Mouse (Mus musculus): ENCODE measurements around the gene Foxp1.
A peak's percentile ranks its signal among the peaks of the same experiment; 100 is the strongest.

Gene Foxp1

DNA sequence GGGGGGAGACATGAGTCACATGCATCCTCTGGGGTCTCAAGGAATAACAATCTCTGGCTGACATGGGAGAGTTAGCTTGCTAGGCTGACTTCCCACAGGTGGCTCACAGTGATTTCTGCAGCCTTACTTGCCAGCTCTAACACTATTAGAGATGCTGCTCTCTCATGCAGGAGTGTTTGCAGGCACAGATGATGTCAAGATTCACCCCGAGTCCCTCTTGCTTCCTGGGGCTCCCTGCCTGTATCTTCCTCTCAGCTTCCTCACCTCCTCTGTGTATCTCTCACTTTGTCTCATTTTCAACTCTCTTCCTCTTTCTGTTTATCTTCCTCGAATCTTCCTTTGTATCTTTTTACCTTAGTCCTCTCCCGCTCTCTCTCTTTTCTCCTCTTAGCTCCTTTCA, 334.6 kb downstream of the Foxp1 start:
- no peak for DNase-seq (ENCODE audit: low read depth in 1 of 2, low spot score in 2 of 2)

DNA sequence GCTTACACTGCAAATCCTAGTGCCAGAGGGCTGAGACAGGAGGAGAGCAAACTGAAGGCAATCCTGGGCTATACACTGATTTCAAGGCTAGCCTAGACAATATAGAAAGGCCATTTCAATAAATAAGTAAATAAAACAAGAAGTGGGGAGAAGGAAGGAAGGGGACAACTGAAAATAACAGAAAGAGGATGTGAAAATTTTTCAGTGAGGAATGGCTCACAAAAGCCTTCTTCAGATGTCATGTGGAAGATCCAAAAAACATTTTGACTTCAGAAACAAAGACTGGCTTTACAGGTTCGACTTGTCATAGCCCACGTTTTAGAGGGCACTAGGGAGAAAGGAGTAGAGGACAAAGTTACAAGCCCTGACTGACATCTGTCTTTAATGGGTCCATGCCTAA, 335.1 kb downstream of the Foxp1 start:
- no peak for DNase-seq (ENCODE audit: low read depth in 1 of 2, low spot score in 2 of 2)

GRCm38 (mm10) chr6:99186569-99186968, 336.0 kb downstream of the Foxp1 start:
- no peak for DNase-seq (ENCODE audit: low read depth in 1 of 2, low spot score in 2 of 2)

DNA sequence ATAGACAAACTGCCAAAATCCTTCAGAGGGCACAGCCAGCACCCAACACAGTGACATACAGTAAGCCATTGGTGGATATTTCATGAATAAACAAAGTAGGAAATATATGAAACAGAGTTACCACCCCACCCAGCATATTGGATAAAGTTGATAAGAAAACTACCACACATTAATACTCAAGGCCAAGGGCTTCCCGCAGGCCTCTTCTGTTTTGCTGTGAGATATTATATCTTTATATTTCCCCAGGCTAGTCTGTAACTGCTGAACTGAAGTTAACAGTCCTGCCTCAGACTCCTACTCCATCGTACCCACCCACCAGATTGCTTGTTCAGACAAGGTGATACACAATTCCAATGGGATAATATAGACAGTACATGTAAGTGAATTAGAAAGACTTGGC, 336.7 kb downstream of the Foxp1 start:
- DNase-seq (ENCODE audit: low read depth in 1 of 2, low spot score in 2 of 2) = no peak

DNA sequence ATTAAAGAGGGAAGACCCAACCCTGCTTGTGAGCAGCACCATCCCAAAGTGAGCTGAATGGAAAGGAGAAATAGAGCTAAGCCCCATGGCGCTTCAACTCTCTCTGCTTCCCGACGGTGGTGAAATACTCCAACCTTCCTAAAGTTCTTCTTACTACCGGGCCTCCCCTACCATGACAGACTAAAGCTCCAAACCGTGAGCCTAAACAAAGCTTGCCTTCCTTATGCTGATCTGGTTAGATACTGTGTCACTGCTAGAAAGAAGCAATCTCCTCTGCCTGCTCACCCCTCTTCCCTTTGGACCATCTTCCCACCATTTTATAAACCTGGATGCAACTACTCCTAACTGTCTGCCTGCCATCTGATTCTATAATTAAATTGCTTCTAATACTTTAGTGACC, 338.5 kb downstream of the Foxp1 start:
- no peak for DNase-seq (ENCODE audit: low read depth in 1 of 2, low spot score in 2 of 2)

DNA sequence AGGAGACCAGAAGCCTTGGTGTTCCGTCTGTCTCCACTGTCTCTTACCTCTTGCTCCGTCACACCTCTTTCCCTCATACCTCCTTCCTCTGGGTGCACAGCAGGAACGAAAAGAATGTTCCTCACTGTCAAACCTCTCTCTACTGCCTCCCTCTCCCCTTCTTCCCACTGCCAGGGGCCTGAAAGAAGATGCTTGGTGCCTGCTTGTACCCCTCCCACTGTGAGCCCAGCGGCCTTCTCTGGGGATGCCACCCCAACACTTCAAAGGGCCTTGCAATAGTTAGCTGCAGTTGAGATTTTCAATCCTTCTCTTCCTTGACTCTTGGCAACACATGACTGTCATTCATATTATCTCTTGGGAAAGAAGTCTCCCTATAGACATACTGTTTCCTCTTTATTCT, 339.7 kb downstream of the Foxp1 start:
- no peak for DNase-seq (ENCODE audit: low read depth in 1 of 2, low spot score in 2 of 2)

DNA sequence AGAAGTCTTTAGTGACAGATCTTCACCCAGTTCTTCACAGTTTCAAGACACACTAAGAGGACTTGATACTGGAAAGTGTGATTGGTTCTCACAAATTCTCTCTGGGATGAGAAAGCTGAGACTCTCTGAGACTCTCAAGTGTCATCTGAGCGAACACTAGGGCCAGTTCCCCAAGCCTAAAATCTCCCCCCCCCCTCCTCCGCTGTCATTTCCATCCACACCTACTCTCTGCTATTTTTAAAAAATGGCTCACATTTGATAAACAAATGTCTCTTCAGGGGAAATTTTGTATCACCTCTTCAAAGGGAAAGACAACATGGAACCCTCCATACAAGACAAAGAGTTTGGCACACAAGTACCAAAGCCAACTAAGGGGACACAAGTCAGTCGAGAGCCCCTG, 346.3 kb downstream of the Foxp1 start:
- no peak for DNase-seq (ENCODE audit: low read depth in 1 of 2, low spot score in 2 of 2)

- peak in 1 of 2 experiments; percentile 8 for DNase-seq (ENCODE audit: low read depth in 1 of 2, low spot score in 2 of 2)
These were observed 347.1 kb downstream of the Foxp1 start for GRCm38 (mm10) chr6:99175377-99175776.

GRCm38 (mm10) chr6:99173902-99174210, 348.7 kb downstream of the Foxp1 start:
- no peak for DNase-seq (ENCODE audit: low read depth in 1 of 2, low spot score in 2 of 2)

GRCm38 (mm10) chr6:99173066-99173901, 349.2 kb downstream of the Foxp1 start:
- DNase-seq (ENCODE audit: low read depth in 1 of 2, low spot score in 2 of 2) = no peak

GRCm38 (mm10) chr6:99172589-99172986, 349.9 kb downstream of the Foxp1 start:
- no peak for DNase-seq (ENCODE audit: low read depth in 1 of 2, low spot score in 2 of 2)

- DNase-seq (ENCODE audit: low read depth in 1 of 2, low spot score in 2 of 2) = no peak
These were observed 350.5 kb downstream of the Foxp1 start for GRCm38 (mm10) chr6:99171901-99172588.

GRCm38 (mm10) chr6:99171281-99171825, 351.2 kb downstream of the Foxp1 start:
- no peak for DNase-seq (ENCODE audit: low read depth in 1 of 2, low spot score in 2 of 2)

GRCm38 (mm10) chr6:99168727-99169126, 353.8 kb downstream of the Foxp1 start:
- DNase-seq (ENCODE audit: low read depth in 1 of 2, low spot score in 2 of 2) = no peak

DNA sequence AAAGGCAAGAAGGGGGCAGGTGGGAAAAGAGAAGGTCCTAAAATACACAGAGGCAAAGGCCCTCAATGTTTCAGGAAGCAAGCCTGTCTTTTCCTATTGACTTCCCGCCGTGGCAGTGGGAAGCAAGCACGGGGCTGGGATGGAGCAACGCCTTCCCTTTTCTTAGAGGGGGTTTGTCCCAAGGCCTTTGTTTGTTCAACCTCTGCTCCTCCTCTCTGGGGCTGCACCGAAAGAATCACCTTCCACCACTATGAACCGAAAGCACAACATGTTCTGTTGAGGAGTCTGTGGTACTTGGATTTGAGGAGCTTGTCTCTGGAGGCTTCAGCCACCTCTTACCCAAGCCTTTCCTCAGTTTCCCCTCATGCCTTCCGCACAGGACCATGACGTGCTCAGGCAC, 355.5 kb downstream of the Foxp1 start:
- no peak for DNase-seq (ENCODE audit: low read depth in 1 of 2, low spot score in 2 of 2)

DNA sequence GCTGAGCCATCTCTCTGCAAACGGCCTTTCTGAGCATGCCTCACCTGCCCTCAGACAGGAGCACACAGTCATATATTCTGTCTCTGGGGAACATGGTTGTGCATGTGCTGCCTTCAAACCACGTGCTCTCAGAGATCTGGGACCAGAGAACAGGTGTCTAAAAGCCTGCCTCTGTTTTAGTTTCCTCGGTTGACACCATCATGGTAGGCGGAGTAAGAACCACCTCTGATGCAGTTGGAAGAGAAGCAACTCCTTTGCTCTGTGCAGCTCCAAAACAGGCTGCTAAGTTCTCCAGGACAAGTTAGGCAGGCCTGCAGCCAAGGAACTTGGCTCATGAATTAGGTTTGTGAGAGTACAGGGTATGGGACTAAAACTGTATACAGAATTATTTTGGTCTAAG, 356.4 kb downstream of the Foxp1 start:
- DNase-seq (ENCODE audit: low read depth in 1 of 2, low spot score in 2 of 2) = no peak

- DNase-seq (ENCODE audit: low read depth in 1 of 2, low spot score in 2 of 2) = no peak
These were observed 357.8 kb downstream of the Foxp1 start for GRCm38 (mm10) chr6:99164760-99165159.

DNA sequence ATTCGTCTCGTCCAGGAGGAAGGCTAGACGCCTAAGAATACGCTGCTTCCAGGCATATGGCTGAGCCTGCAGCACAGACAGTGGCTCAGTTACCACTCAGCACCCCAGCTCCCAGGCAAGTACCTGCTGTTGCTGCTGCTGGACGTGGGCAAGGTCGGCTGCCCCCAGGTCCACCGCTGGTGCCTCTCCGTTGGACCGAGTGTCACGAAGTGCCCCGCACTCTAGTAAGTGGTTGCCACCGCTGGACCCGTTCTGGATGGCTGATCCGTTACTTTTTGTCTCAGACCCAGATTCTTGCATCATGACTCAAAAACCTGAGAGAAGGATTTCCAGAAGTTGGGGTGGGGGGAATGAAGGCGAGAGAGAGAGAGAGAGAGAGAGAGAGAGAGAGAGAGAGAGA, 359.8 kb downstream of the Foxp1 start:
- DNase-seq (ENCODE audit: low read depth in 1 of 2, low spot score in 2 of 2) = no peak

GRCm38 (mm10) chr6:99160348-99160693, 362.2 kb downstream of the Foxp1 start:
- no peak for DNase-seq (ENCODE audit: low read depth in 1 of 2, low spot score in 2 of 2)

DNA sequence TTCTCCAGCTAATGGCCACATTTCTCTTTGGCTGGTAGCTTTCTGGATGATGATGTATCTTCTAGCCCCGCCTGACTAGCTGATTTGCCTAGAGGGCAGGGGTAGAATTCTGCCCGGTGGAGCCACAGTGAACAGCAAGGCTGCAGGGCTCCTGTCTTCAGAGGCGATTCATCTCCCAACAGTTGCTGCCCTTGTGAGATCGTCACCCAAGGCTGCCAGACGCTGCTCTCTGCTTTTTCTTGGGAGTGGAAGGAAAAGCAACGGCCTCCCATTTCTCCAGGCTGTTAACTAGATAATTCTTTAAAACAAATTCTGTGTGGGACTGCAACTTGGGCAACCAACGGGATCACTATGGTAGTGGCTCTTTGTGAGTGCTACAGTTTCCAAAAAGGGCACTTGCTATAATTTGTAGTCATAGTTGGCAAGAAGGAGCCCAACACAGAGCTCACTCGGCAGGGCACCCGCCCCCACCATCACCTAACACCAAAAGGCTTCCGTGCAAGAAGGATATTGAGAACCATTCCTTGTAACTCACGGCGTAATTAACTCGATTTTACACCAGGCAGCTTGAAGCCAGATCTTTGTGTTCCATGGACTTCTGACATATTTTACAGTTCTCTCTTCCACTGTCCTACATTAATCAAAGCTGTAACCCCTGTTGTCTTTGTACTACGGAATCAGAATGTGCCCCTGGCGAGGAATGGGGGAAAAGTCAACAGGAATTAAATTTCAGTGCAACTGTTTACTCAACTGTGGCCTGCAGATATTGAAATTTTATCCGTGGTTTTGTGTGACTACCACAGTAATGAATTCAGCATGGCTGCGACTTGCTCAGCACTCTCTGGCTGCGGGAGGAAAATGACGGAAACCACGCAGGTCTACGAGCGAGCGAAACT, 362.8 kb downstream of the Foxp1 start:
- DNase-seq (ENCODE audit: low read depth in 1 of 2, low spot score in 2 of 2) = no peak

- DNase-seq (ENCODE audit: low read depth in 1 of 2, low spot score in 2 of 2) = no peak
These were observed 368.8 kb downstream of the Foxp1 start for GRCm38 (mm10) chr6:99153682-99154081.

Data from monocyte, adult 2 months (primary cell).